Mouse (Mus musculus): ENCODE measurements at regions not wholly inside any gene's neighbourhood (a gene's known extent, or its start where the extent isn't known, plus 50 kb on each side); places are given as distances from the start of the nearest gene placed in this dataset.

DNA sequence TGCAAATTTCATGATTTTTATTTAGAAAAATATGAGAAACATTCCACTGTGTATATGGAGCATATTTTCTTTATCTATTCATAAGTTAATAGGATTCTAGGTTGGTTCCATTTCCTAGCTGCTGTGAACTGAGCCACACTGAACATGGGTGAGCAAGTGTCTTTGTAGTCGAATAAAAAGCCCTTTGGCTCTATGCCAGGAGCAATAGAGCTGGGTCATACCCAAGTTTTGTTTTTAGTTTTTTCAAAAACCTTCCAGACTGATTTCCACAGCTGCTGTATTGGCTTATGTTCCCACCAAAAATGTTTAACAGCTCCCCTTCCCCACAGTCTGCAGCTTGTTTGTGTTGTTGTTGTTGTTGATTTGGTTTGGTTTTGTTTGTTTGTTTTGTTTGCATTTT, 822.5 kb downstream of the Tmem114 start:
- no peak for ATAC-seq (replicated peaks in 1 of 2; ENCODE audit: insufficient read depth in 1 of 2, low FRiP score in 2 of 2, low TSS enrichment in 1 of 2, low read depth in 1 of 2, poor library complexity in 2 of 2, severe bottlenecking in 2 of 2)

DNA sequence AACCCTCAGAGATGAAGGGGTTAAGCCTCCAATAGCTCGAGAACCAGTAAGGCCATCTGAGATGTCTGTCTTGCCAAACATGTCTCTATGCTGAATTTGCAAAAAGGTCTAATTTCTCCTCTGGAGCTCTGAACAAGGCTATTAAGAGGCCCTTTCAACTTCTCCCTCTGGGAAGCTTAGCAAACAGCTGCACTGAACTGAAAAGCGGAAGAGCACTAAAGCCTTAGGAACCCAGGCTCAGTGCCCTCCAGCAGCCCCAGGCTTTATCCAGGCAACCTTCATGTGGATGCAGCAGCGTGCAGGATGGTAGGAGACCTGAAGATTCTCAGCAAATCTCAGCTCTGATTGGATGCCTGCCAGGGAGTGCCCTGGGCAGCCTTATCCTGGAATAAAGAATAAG, 850.1 kb downstream of the Tmem114 start:
- ATAC-seq (replicated peaks in 1 of 2; ENCODE audit: insufficient read depth in 1 of 2, low FRiP score in 2 of 2, low TSS enrichment in 1 of 2, low read depth in 1 of 2, poor library complexity in 2 of 2, severe bottlenecking in 2 of 2) = no peak

DNA sequence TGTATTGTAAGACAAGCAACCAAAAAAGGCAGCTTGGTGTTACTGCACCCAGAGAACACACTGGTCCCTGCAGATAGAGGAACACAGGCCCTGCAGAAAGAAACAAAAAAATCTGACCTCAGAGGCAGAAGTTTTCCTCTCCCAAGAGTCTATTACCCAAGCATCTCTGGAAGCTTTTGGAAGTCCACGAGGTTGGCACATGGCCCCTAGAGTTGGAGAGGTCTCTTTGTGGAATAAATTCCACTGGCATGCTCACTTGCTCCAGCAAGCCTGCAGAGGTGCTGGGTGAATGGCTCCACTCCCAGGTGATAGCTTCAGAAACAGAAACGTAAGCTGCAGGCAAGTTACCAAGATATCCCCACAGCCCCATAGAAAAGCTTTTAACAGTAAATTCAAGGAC, 864.1 kb downstream of the Tmem114 start:
- ATAC-seq (replicated peaks in 1 of 2; ENCODE audit: insufficient read depth in 1 of 2, low FRiP score in 2 of 2, low TSS enrichment in 1 of 2, low read depth in 1 of 2, poor library complexity in 2 of 2, severe bottlenecking in 2 of 2) = no peak

DNA sequence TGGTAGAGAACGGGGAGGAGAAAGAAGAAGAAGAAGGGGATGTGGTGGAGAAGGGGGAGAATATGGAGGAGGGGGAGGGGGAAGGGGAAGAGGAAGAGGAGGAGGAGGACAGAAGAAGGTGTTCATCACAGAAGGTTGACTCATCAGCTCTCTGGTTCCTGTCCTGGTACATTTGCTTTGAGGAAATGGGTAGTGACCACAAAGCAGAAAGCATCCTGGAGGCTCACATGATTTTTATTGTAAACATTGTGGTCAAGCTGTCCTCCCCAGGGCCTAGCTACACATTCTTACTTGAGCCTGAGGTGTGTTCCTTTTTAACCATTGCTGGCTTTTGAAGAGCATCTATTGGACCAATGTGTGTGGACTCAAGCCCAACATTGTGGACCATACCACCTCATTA, 865.8 kb downstream of the Tmem114 start:
- peak; percentile 72 to 79 for ATAC-seq (replicated peaks in 1 of 2; ENCODE audit: insufficient read depth in 1 of 2, low FRiP score in 2 of 2, low TSS enrichment in 1 of 2, low read depth in 1 of 2, poor library complexity in 2 of 2, severe bottlenecking in 2 of 2)

DNA sequence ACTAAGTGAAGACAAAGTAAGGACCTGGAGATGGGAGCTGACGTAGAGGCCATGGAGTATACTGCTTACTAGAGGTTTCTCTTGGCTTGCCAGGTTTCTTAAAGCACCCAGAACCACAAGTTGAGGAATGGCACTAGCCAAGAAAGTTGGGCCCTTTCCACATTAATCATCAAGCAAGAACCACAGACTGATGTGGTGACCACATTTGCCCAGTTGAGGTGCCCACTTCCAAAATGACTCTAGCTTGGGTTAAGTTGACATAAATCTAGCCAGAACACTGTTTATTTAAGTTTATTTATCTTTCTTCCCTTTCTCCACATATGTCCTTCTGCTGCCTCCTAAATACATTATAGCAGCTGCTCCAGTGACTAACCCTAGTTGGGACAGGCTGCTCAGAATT, 866.3 kb downstream of the Tmem114 start:
- peak; percentile 51 to 68 for ATAC-seq (replicated peaks in 1 of 2; ENCODE audit: insufficient read depth in 1 of 2, low FRiP score in 2 of 2, low TSS enrichment in 1 of 2, low read depth in 1 of 2, poor library complexity in 2 of 2, severe bottlenecking in 2 of 2)

DNA sequence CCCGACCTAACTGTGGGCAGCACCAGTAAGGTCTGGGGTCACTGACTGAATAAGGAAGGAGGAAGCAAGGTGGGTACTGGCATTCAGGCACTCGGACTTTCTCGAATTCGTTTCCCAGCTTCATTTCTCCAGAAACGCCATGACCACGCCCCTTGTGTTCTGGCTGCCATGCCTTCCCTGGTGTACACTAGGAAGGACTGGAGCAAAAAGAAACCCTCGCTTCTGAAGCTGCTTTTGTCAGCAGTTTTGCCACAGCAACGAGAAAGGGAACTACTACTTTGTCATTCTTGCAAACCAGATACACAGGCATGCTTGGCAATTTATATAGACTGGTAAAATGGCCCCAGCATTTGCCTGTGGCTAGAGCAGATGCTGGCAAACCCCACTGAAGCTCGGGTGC, 869.0 kb downstream of the Tmem114 start:
- no peak for ATAC-seq (replicated peaks in 1 of 2; ENCODE audit: insufficient read depth in 1 of 2, low FRiP score in 2 of 2, low TSS enrichment in 1 of 2, low read depth in 1 of 2, poor library complexity in 2 of 2, severe bottlenecking in 2 of 2)

DNA sequence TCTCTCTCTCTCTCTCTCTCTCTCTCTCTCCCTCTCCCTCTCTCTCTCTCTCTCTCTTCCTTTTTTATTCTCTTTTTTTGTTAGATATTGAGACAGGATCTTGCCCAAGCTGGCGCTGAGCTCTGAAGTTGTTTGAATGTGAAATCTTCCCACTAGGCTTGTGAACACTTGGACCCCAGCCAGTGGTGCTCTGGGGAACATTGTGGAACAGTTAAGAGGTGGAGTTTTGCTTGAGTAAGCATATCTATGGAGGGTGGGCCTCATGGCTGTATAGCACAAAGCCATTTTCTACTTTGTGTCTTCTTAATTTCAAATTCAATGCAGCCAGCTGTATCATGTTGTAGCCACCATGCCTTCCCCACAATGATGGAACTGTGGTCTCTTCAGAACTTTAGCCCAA, 875.4 kb downstream of the Tmem114 start:
- ATAC-seq (replicated peaks in 1 of 2; ENCODE audit: insufficient read depth in 1 of 2, low FRiP score in 2 of 2, low TSS enrichment in 1 of 2, low read depth in 1 of 2, poor library complexity in 2 of 2, severe bottlenecking in 2 of 2) = no peak

DNA sequence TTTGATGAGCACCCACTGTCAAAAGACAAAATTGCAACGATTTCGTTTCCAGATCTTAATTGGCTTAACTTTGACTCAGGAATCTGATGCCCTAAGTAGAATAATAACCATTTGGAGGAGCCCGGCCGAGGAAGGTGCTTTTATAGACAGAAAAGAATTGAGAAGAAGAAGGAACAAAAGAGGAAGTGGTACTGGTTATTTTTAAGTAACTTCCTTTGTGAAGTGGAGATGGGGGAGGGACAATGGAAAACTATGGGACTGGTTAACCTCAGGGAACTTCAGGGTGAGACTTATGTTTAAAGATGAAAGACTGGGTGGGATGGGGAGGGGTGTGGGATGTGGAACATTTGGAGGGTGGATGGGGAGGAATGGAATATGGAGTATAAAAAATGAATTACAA, 880.9 kb downstream of the Tmem114 start:
- peak; percentile 84 to 87 for ATAC-seq (replicated peaks in 1 of 2; ENCODE audit: insufficient read depth in 1 of 2, low FRiP score in 2 of 2, low TSS enrichment in 1 of 2, low read depth in 1 of 2, poor library complexity in 2 of 2, severe bottlenecking in 2 of 2)

DNA sequence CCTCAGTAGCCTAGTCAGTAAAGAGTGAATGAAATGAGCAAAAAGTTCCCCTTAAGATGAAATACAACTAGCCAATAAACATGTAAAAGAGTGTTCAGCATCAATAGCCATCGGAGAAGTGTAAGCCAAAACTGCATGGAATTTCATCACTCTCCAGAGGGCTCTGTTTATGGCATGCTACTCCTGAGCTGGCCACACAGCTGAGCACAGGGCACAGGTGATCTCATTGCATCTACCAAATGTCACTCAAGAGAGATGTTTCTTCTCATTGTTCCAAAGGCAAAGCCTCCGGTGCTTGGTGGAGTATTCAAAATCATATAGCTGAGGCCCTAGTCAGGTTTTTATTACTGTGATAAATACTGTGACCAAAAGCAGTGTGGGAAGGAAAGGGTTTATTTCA, 895.1 kb downstream of the Tmem114 start:
- ATAC-seq (replicated peaks in 1 of 2; ENCODE audit: insufficient read depth in 1 of 2, low FRiP score in 2 of 2, low TSS enrichment in 1 of 2, low read depth in 1 of 2, poor library complexity in 2 of 2, severe bottlenecking in 2 of 2) = no peak

DNA sequence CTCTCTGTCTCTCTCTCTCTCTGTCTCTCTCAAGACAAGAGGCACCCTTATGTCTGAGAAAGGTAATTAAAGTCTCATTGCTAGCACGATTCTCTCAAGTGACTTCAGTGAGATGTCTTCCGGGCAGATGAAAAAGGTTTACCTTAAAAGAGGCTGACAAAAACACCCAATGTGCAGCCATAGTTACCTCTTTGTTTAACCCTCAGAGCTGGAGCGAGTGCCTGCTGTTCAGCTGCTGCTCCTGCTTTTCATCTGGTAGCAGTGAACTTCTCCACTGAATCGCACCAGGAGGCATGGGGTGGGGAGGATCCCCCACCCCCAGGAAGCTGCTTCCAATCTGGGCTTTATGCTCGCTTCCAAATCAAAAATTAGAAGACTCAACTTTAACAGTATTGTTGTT, 896.0 kb downstream of the Tmem114 start:
- ATAC-seq (replicated peaks in 1 of 2; ENCODE audit: insufficient read depth in 1 of 2, low FRiP score in 2 of 2, low TSS enrichment in 1 of 2, low read depth in 1 of 2, poor library complexity in 2 of 2, severe bottlenecking in 2 of 2) = no peak

DNA sequence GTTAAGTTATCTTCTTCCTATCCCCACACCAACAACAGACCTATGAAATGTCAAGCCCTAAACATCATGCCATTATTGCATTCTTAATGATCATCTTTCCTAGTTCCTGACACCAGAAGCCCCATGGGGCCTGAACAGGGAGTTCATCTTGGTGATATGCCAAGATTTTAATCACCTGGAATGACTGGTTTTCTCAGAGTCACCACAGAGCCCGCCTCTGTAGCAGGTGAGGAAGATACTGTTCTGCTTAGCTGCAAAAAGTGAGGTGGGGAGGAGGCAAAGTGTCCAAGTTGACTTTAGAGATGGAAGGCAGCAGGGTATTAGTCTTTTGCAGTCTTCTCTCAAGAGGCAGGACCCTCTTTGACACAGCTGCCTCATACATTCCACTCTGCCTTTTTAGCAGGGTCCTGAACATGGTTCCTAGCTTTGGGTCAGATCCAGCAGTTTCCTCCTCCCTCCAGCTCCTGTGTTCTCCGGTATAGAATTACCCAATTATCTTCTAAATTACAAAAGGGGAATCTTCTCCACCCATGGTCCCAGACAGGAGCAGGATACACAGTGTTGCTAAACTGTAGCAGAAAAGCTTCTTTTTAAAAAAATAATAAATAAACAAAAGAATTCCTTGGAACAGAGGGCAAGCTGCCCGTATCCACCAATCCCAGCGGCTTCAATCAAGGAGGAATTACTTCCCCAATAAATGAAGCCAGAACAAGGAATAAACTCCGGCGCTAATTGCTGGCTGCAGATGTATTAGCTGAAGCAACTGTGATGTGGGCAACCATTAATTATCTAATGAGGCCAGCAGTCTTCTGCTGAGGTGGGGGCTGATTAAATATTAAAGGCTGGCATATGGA, 896.8 kb downstream of the Tmem114 start:
- no peak for ATAC-seq (replicated peaks in 1 of 2; ENCODE audit: insufficient read depth in 1 of 2, low FRiP score in 2 of 2, low TSS enrichment in 1 of 2, low read depth in 1 of 2, poor library complexity in 2 of 2, severe bottlenecking in 2 of 2)

DNA sequence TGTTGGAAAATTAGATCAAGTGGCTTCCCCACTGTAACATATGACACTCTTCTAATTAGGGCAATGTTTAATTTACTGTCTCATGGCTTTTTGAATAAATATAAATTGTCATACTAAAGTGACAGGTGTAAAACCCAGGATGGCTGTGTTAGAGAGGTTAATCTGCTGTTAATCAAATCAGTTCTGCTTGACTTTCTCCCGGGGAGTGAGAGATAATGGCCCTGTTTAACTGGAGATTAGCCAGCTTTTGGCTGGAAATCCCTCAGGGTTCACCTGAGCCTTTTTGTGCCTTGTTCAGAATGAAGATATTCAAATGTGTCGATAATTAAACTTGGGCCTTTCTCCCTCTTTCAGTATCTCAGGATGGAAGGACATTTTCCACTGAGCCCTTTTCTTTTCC, 906.2 kb downstream of the Tmem114 start:
- no peak for ATAC-seq (replicated peaks in 1 of 2; ENCODE audit: insufficient read depth in 1 of 2, low FRiP score in 2 of 2, low TSS enrichment in 1 of 2, low read depth in 1 of 2, poor library complexity in 2 of 2, severe bottlenecking in 2 of 2)

Data from hematopoietic stem cell, adult 5-6 weeks (primary cell).